Mouse (Mus musculus): Measurements from ENCODE around the gene Col5a3.

Gene Col5a3

DNA sequence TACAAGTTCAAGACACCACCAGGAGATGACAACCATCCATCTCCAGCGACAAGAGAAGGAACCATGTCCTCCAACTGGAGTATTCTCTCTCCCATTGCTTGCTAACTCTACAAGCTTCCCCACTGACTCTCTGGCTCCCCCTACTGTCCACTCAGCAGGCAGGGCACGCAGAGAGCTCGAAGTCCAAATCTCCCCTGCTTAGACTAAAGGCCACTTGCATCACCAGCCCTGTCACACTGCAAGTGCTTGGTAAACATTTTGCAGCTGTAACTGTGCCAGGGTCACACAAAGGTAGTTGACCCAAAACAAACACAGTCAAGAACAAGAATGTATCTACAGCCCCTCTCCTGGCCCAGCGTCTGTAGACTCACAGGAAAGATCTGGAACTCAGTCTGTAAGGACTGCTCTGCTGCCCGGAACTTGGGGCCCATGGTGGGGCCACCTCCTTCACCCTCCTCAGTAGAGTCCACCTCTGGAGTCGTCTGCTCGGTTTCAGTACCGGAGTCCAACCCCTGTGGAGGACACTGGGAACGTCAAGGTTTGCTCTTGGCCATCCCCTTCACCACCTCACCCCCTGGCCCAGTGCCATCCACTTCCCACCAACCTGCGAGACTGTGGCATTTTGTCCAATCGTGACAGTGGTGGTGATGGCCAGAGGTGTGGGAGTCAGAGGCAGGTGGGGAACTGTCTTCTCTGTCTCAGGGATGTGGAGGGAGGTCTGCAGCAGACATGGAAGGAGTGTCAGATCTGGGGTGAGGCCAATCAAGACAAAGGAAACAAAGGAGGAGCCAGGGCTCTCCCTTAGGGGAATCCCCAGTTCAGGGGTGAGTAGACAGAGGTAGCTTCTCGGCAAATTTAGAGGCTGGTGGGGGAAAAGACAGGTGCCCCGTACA is 10.4 kb downstream of the Col5a3 start:
- DNase-seq, result peak; percentile 20 to 46

DNA sequence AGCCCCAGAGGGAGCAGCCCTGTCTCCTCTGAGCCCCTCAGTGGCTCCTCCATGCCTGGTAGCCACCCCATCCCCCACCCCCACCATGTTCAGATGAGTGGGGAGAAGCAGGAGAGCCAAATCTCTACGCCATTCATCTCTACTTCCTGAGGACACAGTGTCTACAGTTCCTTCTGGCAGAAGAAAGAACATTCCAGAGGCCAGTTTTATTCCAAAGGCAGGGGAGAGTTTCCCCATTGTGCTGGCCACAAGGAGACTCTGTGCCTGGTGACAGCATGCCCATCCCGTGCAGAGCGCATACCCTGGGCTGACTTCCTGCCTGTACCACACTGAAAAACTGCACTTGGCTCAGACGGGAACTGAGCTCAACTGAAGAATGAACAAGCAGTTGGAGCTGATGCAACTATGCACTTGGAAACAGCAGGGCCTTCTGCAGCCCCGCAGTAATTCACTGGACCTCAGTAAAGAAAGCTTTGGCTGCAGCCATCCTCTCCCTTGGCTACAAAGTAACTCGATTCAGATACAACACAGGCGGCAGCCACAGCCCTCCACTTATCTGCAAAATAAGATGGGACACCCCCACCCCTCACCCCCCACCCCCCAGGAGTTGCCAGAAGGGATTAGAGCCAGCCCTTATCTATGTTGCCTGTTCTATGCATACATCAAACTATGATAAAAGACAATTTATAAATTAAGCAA is 20.6 kb downstream of the Col5a3 start:
- DNase-seq, result peak; percentile 16 to 27

DNA sequence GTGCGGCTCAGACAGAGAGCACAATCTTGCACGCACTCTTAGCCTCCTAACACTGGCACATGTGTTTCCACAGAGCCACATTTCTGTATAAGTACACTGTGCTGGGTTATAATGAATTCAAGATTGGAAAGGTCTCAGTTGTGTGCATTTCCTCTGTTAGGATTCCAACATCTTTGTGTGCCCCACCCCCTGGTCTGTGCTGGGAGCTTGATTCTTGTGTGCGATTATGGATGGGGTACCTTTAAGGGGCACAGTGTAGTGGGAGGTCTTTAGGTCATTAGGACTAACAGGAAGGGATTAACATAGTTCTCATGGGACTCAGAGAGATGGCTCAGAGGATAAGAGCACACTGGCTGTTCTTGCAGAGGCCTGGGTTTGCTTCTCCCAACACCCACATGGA is 24.5 kb downstream of the Col5a3 start:
- DNase-seq, result no peak

DNA sequence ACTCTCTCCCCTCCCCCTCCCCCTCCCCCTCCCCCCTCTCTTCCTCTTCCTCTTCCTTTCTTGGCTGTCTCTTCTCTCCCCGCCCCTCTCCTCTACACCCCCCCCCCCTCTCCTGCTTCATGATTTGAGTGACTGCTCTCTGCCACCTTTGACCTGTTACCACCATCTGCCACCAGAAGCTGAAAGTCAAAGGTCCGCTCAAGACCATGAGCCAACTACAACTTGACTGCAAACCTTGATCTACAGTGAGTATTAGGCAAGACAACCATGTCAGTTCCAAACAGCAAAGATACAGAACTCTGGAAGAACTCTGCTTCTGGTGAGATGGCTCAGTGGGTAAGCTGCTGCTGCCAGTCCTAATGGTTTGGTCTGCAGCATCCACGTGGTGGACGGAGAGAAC is 25.2 kb downstream of the Col5a3 start:
- no peak for DNase-seq

DNA sequence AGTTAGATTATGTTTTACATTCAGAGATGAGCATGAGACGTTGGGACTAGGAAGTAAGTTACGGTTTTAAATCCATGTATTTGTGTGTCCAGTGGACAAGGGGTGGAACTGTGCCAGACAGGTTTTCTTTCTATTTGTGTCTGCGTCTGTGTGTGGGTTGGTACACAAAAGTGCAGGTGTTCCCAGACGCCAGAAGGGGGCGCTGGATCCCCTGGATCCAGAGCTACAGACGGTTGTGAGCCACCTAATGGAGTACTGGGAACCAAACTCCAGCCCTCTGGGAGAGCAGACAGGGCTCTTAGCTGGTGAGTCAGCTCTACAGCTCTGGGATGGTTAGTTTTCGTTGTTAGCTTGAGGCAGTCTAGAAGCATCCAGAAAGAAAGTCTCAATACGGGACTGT is 26.9 kb downstream of the Col5a3 start:
- DNase-seq, result no peak

DNA sequence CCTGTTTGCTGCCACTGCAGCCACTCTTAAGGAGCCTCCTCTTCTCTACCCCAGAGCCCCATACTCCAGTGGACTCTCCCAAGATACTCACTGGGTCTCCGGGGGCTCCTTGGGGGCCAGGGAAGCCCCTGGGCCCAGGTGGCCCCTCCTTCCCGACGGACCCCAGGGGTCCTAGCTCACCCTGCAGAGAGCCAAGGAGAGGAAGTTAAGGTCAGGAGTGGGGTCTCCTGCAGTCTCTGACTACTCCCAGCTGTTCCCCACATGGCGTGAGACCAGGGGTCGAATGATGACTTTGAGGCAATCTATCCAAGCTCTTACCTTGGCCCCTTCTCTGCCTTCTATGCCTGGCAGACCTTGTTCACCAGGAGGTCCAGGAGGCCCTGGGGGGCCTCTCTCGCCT is 29.8 kb downstream of the Col5a3 start:
- DNase-seq, result no peak

DNA sequence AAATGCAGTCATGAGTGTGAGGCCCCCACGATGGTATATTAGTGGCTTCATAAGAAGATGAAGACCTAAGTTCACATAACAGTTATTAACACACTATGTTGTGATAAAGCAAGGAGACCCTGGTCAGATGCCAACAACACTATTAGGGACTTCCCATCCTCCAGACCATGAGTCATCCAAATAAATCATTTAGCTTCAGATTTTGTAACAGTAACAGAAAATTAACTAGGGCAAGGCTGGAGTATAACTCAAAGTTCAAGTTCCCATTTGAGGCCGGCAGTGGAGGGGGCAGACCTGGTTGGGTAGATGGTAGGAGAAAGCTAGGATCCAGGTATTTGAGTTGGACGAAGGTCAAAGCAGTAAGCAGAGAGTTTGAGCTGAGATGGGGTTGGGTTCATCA is 33.6 kb downstream of the Col5a3 start:
- DNase-seq, result no peak

DNA sequence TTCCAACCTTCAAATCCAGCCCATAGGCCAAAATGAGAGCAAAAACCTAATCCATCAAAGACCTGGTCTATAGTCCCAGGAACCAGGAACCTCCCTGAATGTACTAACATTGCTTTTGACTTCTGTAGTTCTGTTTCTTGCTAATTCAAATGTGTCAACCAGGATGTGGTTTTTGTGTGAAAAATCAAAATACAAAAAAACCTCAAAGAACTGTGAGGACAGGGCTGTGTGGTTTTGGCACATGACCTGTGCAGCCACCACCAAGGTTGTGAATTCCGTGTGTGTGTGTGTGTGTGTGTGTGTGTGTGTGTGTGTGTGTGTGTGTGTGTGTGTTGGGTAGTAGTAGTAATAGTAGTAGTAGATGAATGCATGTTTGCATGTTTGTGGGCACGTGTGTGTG is 49.6 kb downstream of the Col5a3 start:
- no peak for DNase-seq

DNA sequence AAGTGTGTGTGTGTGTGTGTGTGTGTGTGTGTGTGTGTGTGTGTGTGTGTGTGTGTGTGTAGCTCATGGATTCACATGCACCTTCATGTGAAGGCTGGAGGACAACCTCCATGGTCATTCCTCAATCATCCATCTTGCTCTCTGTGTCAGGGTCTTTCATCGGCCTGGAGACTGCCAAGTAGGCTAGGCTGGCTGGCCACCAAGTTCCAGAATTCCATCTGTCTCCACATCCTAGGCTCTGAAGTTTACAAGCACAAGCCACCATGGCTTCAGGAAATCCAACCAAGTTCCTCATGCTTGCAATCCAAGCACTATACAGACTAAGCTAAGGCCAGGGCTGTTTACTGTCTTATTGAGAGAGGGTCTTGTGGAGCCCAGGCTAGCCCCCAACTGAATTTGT is 51.8 kb downstream of the Col5a3 start:
- no peak for DNase-seq

DNA sequence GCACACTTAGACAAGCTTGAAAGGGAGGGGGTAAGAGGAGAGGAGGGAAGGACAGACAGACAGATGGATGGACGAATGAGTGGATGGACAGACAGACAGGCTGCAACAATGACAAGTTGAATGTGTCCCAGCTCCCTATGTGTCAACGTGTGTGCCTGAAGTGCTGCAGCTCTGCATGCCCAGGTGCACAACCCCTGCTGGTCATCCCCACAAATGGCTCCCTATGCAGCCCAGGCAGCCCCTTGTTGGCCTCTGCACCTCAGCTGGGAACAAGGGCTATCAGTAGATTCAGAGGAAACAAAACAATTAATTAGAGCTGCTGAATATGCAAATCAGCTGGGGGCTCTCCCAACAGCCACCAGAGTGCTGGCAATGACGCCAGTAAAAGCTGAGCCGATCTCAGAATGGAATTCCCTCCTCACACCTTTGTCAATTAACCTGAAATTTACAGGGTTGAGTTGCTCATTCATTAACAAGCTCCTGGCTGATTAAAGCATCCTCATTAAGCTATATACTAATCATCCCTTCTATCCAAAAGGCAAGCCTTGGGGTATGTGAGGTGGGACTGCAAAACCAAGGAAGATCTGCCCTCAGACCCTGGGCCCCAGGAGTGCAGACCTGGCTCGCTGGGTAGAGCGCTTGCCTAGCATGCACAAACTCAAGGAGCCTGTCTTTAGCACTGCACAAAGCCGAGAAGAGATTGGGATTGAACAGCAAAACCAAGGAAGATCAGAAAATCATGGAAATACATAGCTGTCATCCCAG is 52.5 kb downstream of the Col5a3 start:
- DNase-seq, result no peak

DNA sequence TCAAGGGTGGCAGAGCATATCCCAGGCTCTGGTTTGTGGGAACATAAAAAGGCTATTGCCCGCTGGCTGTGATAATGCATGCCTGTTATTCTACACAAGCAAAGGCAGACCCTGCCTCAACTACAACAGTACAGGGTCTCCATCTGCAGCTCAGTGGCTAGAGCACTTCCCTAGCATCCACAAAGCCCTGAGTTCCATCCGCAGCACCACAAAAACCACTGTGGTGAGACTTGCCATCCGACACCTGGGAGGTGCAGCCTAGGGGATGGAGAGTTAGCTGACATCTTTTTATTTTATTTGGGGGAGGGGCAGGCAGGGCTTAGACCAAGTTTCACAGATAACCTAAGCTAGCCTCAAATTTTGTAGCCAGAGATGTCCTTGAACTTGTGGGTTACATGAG is 53.5 kb downstream of the Col5a3 start:
- no peak for DNase-seq

DNA sequence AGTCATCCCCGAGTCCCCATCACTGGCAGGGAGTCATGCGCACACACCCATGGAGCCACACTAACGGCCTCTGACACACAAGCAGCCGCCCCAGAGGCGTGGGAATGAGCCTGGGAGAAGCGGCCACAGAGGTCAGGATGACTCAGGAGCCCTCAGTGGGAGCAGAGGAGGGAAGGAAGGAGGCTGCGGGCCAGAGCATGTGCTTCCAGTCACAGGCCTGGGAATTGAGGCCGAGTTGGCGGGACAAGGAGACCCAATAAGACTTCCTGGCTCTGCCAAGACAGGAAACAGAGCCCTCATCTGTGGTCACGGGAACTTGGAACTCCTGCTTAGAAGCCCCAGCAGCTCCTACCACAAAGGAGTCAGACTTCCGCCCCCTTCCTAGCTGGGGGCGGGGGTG is 54.1 kb downstream of the Col5a3 start:
- no peak for DNase-seq

DNA sequence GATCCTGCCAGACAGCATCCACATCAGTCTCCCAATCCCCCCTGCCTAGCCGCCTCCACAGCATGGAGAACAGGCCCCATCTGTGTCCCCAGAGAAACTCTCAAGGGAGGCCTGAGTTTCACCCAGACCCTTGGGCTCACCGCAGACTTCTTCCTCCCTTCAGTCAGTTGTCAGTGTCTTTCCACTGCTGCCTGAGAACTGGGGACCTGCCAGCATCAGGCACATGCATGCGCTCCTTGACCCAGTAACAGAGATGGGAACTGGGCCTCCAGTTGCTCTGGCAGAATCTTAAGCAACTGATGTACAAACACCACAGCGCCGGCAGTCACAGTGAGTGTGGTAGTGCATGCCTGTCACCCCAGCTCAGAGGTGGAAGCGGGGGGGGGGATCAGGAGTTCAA is 56.0 kb downstream of the Col5a3 start:
- DNase-seq, result no peak

DNA sequence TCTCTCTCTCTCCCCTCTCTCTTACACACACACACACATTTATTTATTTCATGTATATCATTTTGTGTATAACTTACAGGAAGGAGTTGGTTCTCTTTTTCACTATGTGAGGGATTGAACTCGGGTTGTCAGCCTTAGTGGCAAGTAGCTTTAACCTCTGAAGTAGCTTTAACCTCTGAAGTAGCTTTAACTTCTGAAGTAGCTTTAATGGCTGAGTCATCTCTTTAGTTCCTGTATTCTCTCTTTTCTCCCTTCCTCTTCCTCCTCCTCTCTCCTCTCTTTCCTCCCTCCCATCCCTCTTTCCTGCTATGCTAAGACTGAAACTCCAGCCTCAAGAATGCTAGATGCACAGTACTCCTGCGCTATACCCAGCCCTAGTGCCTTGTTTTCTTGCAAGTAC is 56.6 kb downstream of the Col5a3 start:
- no peak for DNase-seq

DNA sequence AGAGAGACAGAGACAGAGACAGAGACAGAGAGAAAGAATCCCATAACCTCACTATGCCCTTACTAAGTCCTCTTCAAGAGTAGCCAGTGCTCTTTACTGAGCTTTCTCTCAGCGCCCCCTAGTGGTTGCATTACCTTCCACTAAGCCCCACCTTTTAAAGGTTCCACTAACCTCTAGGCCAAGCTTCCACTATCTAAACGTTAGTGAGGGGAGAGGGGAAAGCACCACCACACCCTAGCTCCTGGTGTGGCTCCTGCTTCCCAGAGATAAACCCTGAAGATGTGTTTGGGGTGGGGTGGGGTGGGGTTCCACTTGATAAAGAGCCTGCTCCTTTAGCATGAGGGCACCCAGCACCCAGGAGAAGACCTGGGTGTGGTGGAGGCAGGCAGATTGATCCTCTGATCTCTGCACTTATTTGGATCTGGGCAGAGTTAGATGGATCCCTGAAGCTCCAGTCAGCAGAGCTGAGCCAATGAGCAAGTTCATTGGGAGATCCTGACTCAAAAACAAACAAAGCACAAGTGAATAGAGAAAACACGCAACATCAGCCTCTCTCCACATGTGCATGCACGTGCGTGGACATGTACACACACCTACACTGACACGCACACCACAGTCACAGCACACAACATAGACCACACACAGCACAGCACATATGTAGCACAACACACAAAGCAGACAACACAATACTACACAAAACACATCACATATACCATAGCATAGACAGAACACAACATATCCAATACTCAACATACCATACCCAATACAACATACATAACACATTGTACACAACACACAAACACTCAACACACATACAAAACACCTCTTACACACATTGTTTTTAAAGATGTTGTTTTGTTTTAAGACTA is 57.5 kb downstream of the Col5a3 start:
- DNase-seq, result peak; percentile 27 to 71

DNA sequence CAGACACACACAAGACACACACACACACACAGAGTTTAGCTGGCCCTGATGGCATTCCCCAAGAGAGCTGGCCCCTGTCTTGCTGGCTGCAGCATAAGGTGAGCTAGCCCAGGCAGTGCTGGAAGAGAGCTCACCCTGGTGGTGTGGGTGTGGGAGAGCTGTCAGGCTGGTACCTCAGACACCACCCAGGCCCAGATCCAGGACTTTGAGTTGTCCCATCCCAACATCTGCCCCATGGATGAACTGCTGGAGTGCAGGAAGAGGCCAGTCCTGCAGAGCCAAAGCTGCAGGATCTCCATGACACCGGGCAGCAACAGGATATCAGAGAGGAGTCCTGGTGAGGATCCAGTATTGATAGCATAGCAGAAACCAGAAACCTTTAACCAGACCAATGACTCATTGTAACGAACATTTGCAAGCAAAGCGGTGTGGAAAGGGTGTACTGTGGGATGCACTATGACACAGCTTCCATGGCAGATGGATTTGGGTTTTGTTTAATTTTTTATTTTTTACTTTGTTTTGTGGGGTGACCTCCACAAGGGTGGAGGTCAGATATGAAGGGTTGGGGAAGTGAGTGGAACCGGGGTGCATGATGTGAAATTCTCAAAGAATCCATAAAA is 58.7 kb downstream of the Col5a3 start:
- DNase-seq, result no peak

DNA sequence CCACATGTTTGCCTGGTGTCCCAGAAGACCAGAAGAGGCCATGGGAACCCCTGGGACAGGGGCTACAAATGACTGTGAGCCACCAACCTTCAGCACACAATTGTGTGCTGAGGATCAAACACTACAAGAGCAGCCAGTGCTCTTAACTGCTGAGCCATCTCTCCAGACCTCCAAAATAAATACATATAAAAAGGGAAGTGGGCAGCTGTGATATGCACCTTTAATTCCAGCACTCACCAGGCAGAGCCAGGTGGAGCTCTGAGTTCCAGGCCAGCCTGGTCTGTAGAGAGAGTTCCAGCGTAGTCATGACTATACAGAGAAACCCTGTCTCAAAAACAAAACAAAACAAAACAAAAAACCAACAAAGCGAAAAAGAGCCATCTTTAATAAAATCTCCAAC is 60.5 kb downstream of the Col5a3 start:
- DNase-seq, result no peak

DNA sequence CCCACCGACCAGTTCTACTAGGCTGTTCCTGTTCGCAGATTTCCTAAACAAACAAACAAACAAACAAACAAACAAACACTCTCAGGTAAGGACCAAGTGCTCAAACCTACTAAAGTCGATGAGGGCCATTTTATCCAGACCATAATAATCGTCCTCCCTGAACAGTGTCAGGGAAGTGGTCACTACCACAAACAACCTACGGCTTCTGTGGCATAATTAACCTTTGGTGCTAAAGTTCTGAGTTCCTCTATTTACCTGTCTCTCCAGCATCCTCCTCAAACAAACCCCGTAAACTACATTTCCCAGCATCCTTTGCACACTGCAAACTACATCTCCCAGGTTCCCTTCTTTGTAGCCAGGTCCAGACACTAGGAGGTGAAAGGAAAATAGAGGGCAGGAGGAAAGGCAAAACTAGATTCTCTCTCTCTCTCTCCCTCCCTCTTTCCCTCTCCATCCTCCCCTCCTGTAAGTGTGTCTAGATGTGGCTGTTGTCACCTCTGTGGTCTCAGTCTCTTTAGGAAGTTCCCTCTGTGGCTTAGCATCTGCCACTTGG is 63.3 kb downstream of the Col5a3 start:
- DNase-seq, result no peak

DNA sequence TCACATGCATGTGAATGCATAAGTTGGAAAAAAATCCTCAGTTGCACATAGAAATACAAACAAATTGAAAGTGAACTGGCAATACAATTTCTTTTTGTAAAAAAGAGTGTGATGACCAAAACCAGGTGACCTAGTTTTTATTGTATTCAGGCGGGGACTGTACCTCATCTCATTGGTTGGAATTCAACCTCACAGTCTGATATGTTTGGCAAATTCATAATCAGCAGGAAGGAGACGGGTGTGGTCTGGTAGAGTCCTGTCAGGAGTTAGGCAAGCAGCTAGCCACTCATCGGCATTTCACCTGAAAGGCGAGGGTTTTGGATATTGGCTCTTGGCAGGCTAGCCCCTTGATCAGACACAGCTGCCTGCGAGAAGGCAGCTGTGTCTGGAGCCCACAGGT is 65.7 kb downstream of the Col5a3 start:
- no peak for DNase-seq

DNA sequence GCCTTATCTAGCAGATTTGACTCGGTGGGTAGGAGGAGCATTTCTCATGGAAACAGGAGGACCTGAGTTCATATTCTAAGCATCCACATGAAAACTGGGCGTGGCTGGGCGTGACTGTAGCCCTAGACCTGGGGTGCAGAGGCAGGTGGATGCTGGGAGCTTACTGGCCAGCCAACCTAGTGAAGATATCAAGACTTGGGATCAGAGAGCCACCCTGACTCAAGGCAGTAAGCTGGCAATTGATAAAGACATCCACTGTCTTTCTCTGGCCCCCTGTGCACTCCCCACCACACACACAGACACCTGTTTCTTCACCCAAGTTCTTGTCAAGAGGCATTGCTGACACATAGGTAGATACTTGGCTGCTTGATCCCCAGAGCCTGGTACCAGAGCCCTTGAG is 66.3 kb downstream of the Col5a3 start:
- DNase-seq, result no peak

DNA sequence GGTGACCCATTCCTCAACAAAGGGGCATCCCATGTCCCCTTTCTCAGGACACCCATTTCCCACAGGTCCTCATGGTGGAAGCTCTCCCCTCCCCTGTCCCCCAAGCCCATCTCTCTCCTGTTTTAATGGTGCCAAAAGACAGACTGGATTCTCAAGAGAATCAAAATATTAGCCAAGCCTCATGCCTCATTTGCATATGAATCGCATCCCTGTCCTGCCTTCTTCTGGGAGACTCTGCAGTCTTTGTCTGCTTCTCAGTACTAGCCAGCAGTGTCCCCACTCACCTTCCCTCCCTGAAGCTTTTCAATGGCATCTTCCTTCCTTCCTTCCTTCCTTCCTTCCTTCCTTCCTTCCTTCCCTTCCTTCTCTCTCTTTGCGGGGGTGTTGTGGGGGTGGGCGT is 67.2 kb downstream of the Col5a3 start:
- DNase-seq, result no peak

Data from cerebellum, postnatal 25 days (tissue).